Mouse (Mus musculus): Measurements from ENCODE around the gene Rnase2a. TPM values are rescaled to one million over a fixed set of nuclear protein-coding genes. Genes with fewer than 3 reads are reported as not detected.
"Not testable (repeated sequence)": the region's sequence is repeated elsewhere in the genome, so short reads cannot be mapped to it uniquely, and the experiment has no call there.

The Rnase2a gene
- polyA plus RNA-seq (2014; fragmentation: Nextera tagmentation; extraction: Ambion mirVana) = not detected in 2 replicates

GRCm38 (mm10) chr14:51256041-51256440, at the start of gene Rnase2a:
TSS of gene Rnase2a (minus strand) at chr14:51256112.
- no peaks in the 10 kb centered on the region for H3K36me3 ChIP-seq (ENCODE audit: control insufficient read depth, insufficient read depth, low read length)
- no peaks in the 10 kb centered on the region for H3K4me1 ChIP-seq (ENCODE audit: control insufficient read depth, insufficient read depth, low read length)
- H3K27me3 ChIP-seq (ENCODE audit: control insufficient read depth, insufficient read depth, low read length) = no peaks in the 10 kb centered on the region
- no peak within 1 kb of the TSS for H3K9ac ChIP-seq (ENCODE audit: low read length)
- ATAC-seq (ENCODE audit: low FRiP score) (no peak), DNase-seq (ENCODE audit: low spot score, missing footprints) (no peak)
- H3K9me3 ChIP-seq (ENCODE audit: control insufficient read depth, low read length) = no peaks in the 10 kb centered on the region
- no peak within 1 kb of the TSS for H3K27ac ChIP-seq (ENCODE audit: low read depth, low read length)
- H3K4me2 ChIP-seq = no peak within 1 kb of the TSS
- no peak within 1 kb of the TSS for H3K4me3 ChIP-seq (ENCODE audit: low read depth, low read length)
- 95% methylated on average over 3 of the region's 3 CpGs for WGBS

- H3K4me3 ChIP-seq (ENCODE audit: low read depth, low read length) = no peak overlapping the region
- H3K9me3 ChIP-seq (ENCODE audit: control insufficient read depth, low read length) = no peaks in the 10 kb centered on the region
- H3K36me3 ChIP-seq (ENCODE audit: control insufficient read depth, insufficient read depth, low read length) = no peaks in the 10 kb centered on the region
- 82% methylated on average over 1 of the region's 1 CpGs for WGBS
- no peak overlapping the region for H3K9ac ChIP-seq (ENCODE audit: low read length)
- DNase-seq (ENCODE audit: low spot score, missing footprints) (no peak), ATAC-seq (ENCODE audit: low FRiP score) (no peak)
- no peak overlapping the region for H3K27ac ChIP-seq (ENCODE audit: low read depth, low read length)
- no peak overlapping the region for H3K4me2 ChIP-seq
- H3K4me1 ChIP-seq (ENCODE audit: control insufficient read depth, insufficient read depth, low read length) = no peaks in the 10 kb centered on the region
- H3K27me3 ChIP-seq (ENCODE audit: control insufficient read depth, insufficient read depth, low read length) = no peaks in the 10 kb centered on the region
Observed at GRCm38 (mm10) chr14:51291505-51291904, 35.6 kb upstream of the Rnase2a start.

GRCm38 (mm10) chr14:51278515-51278914, 22.6 kb upstream of the Rnase2a start:
- not testable (repeated sequence) for H3K36me3 ChIP-seq (ENCODE audit: control insufficient read depth, insufficient read depth, low read length); ATAC-seq (ENCODE audit: low FRiP score); H3K4me3 ChIP-seq (ENCODE audit: low read depth, low read length); H3K27ac ChIP-seq (ENCODE audit: low read depth, low read length); H3K9me3 ChIP-seq (ENCODE audit: control insufficient read depth, low read length); H3K4me1 ChIP-seq (ENCODE audit: control insufficient read depth, insufficient read depth, low read length); H3K27me3 ChIP-seq (ENCODE audit: control insufficient read depth, insufficient read depth, low read length); DNase-seq (ENCODE audit: low spot score, missing footprints); H3K4me2 ChIP-seq; H3K9ac ChIP-seq (ENCODE audit: low read length)
- 80% methylated on average over 1 of the region's 1 CpGs for WGBS

GRCm38 (mm10) chr14:51268677-51269076, 12.8 kb upstream of the Rnase2a start:
- WGBS = 96% methylated on average over 1 of the region's 1 CpGs
- Histone ChIP-seq H3K4me1 (ENCODE audit: control insufficient read depth, insufficient read depth, low read length) (no peaks in the 10 kb centered on the region), H3K9ac (ENCODE audit: low read length) (no peak overlapping the region), H3K27me3 (ENCODE audit: control insufficient read depth, insufficient read depth, low read length) (no peaks in the 10 kb centered on the region), H3K4me3 (ENCODE audit: low read depth, low read length) (no peak overlapping the region), H3K9me3 (ENCODE audit: control insufficient read depth, low read length) (no peaks in the 10 kb centered on the region), H3K4me2 (no peak overlapping the region), H3K27ac (ENCODE audit: low read depth, low read length) (no peak overlapping the region), H3K36me3 (ENCODE audit: control insufficient read depth, insufficient read depth, low read length) (no peaks in the 10 kb centered on the region)
- ATAC-seq (ENCODE audit: low FRiP score) = no peak
- DNase-seq (ENCODE audit: low spot score, missing footprints) = no peak

- H3K27me3 ChIP-seq (ENCODE audit: control insufficient read depth, insufficient read depth, low read length) = no peaks in the 10 kb centered on the region
- H3K36me3 ChIP-seq (ENCODE audit: control insufficient read depth, insufficient read depth, low read length) = no peaks in the 10 kb centered on the region
- no peaks in the 10 kb centered on the region for H3K9me3 ChIP-seq (ENCODE audit: control insufficient read depth, low read length)
- H3K9ac ChIP-seq (ENCODE audit: low read length) = no peak overlapping the region
- DNase-seq (ENCODE audit: low spot score, missing footprints) (peak; percentile 98), ATAC-seq (ENCODE audit: low FRiP score) (peak; percentile 93)
- H3K4me1 ChIP-seq (ENCODE audit: control insufficient read depth, insufficient read depth, low read length) = no peaks in the 10 kb centered on the region
- no peak overlapping the region for H3K4me2 ChIP-seq
- 6% methylated on average over 9 of the region's 9 CpGs for WGBS
- H3K27ac ChIP-seq (ENCODE audit: low read depth, low read length) = no peak overlapping the region
- H3K4me3 ChIP-seq (ENCODE audit: low read depth, low read length) = no peak overlapping the region
Observed at GRCm38 (mm10) chr14:51266113-51266512, 10.2 kb upstream of the Rnase2a start.

- 65% methylated on average over 4 of the region's 4 CpGs for WGBS
- Histone ChIP-seq H3K4me2 (no peak overlapping the region), H3K36me3 (ENCODE audit: control insufficient read depth, insufficient read depth, low read length) (no peaks in the 10 kb centered on the region), H3K4me1 (ENCODE audit: control insufficient read depth, insufficient read depth, low read length) (no peaks in the 10 kb centered on the region), H3K4me3 (ENCODE audit: low read depth, low read length) (no peak overlapping the region), H3K9me3 (ENCODE audit: control insufficient read depth, low read length) (no peaks in the 10 kb centered on the region), H3K27ac (ENCODE audit: low read depth, low read length) (no peak overlapping the region), H3K27me3 (ENCODE audit: control insufficient read depth, insufficient read depth, low read length) (no peaks in the 10 kb centered on the region), H3K9ac (ENCODE audit: low read length) (no peak overlapping the region)
- ATAC-seq (ENCODE audit: low FRiP score) (no peak), DNase-seq (ENCODE audit: low spot score, missing footprints) (no peak)
Observed at GRCm38 (mm10) chr14:51265667-51266066, 9.8 kb upstream of the Rnase2a start.

GRCm38 (mm10) chr14:51262397-51262796, 6.5 kb upstream of the Rnase2a start:
- H3K9ac ChIP-seq (ENCODE audit: low read length) = no peak overlapping the region
- ATAC-seq (ENCODE audit: low FRiP score) (no peak), DNase-seq (ENCODE audit: low spot score, missing footprints) (no peak)
- no peaks in the 10 kb centered on the region for H3K9me3 ChIP-seq (ENCODE audit: control insufficient read depth, low read length)
- H3K36me3 ChIP-seq (ENCODE audit: control insufficient read depth, insufficient read depth, low read length) = no peaks in the 10 kb centered on the region
- H3K27me3 ChIP-seq (ENCODE audit: control insufficient read depth, insufficient read depth, low read length) = no peaks in the 10 kb centered on the region
- H3K4me1 ChIP-seq (ENCODE audit: control insufficient read depth, insufficient read depth, low read length) = no peaks in the 10 kb centered on the region
- no peak overlapping the region for H3K27ac ChIP-seq (ENCODE audit: low read depth, low read length)
- H3K4me2 ChIP-seq = no peak overlapping the region
- H3K4me3 ChIP-seq (ENCODE audit: low read depth, low read length) = no peak overlapping the region

- no peak for DNase-seq (ENCODE audit: low spot score, missing footprints)
- WGBS = 92% methylated on average over 7 of the region's 7 CpGs
- Histone ChIP-seq H3K9ac (ENCODE audit: low read length) (no peak overlapping the region), H3K9me3 (ENCODE audit: control insufficient read depth, low read length) (no peaks in the 10 kb centered on the region), H3K27me3 (ENCODE audit: control insufficient read depth, insufficient read depth, low read length) (no peaks in the 10 kb centered on the region), H3K4me2 (no peak overlapping the region), H3K36me3 (ENCODE audit: control insufficient read depth, insufficient read depth, low read length) (no peaks in the 10 kb centered on the region), H3K4me3 (ENCODE audit: low read depth, low read length) (no peak overlapping the region), H3K4me1 (ENCODE audit: control insufficient read depth, insufficient read depth, low read length) (no peaks in the 10 kb centered on the region), H3K27ac (ENCODE audit: low read depth, low read length) (no peak overlapping the region)
- ATAC-seq (ENCODE audit: low FRiP score) = no peak
Observed at GRCm38 (mm10) chr14:51259741-51260140, 3.8 kb upstream of the Rnase2a start.

GRCm38 (mm10) chr14:51253569-51253968, 2.3 kb downstream of the Rnase2a start:
- no peak for DNase-seq (ENCODE audit: low spot score, missing footprints)
- Histone ChIP-seq H3K4me2 (no peak overlapping the region), H3K36me3 (ENCODE audit: control insufficient read depth, insufficient read depth, low read length) (no peaks in the 10 kb centered on the region), H3K9me3 (ENCODE audit: control insufficient read depth, low read length) (no peaks in the 10 kb centered on the region), H3K4me1 (ENCODE audit: control insufficient read depth, insufficient read depth, low read length) (no peaks in the 10 kb centered on the region), H3K27me3 (ENCODE audit: control insufficient read depth, insufficient read depth, low read length) (no peaks in the 10 kb centered on the region), H3K27ac (ENCODE audit: low read depth, low read length) (no peak overlapping the region), H3K4me3 (ENCODE audit: low read depth, low read length) (no peak overlapping the region), H3K9ac (ENCODE audit: low read length) (no peak overlapping the region)
- no peak for ATAC-seq (ENCODE audit: low FRiP score)
- 88% methylated on average over 1 of the region's 1 CpGs for WGBS

- not testable (repeated sequence) for H3K9me3 ChIP-seq (ENCODE audit: control insufficient read depth, low read length); H3K36me3 ChIP-seq (ENCODE audit: control insufficient read depth, insufficient read depth, low read length); H3K27ac ChIP-seq (ENCODE audit: low read depth, low read length); DNase-seq (ENCODE audit: low spot score, missing footprints); H3K4me3 ChIP-seq (ENCODE audit: low read depth, low read length); H3K27me3 ChIP-seq (ENCODE audit: control insufficient read depth, insufficient read depth, low read length); H3K9ac ChIP-seq (ENCODE audit: low read length); ATAC-seq (ENCODE audit: low FRiP score); H3K4me1 ChIP-seq (ENCODE audit: control insufficient read depth, insufficient read depth, low read length); H3K4me2 ChIP-seq
Observed at GRCm38 (mm10) chr14:51252206-51252605, 3.7 kb downstream of the Rnase2a start.

All from midbrain, embryonic 11.5 days (tissue).